Mouse (Mus musculus): ENCODE data around the gene Cd24a. TPM values are rescaled to one million over a fixed set of nuclear protein-coding genes. Genes with fewer than 3 reads are reported as not detected.

The Cd24a gene
- polyA plus RNA-seq (2015; fragmentation: Nextera tagmentation; extraction: Ambion mirVana) = 138 and 165 TPM in 2 replicates

GRCm38 (mm10) chr10:43577997-43578331, at the start of gene Cd24a:
Gene Cd24a, plus strand, starts transcription at chr10:43578284.
- Histone ChIP-seq H3K9ac (ENCODE audit: low read depth, low read length) (peak within 1 kb of the TSS; percentile 86), H3K27ac (ENCODE audit: low read length) (peak within 1 kb of the TSS; percentile 96), H3K36me3 (ENCODE audit: control insufficient read depth, insufficient read depth, low read length) (0 out of 2 replicates have a peak, but pooled peaks cover 1% of the 10 kb centered on the region), H3K4me1 (ENCODE audit: control insufficient read depth, insufficient read depth, low read length) (peaks cover 8% of the 10 kb centered on the region; the same call in 1 of the 2 replicates), H3K4me3 (ENCODE audit: low read length) (peak within 1 kb of the TSS; percentile 72), H3K27me3 (replicated peaks; ENCODE audit: control insufficient read depth, insufficient read depth, low read length) (no peaks in the 10 kb centered on the region), H3K9me3 (ENCODE audit: control insufficient read depth, low read length) (no peaks in the 10 kb centered on the region), H3K4me2 (ENCODE audit: low read depth, low read length) (peak within 1 kb of the TSS; percentile 93)
- 2% methylated on average over 6 of the region's 6 CpGs for WGBS
- no peak for ATAC-seq

DNA sequence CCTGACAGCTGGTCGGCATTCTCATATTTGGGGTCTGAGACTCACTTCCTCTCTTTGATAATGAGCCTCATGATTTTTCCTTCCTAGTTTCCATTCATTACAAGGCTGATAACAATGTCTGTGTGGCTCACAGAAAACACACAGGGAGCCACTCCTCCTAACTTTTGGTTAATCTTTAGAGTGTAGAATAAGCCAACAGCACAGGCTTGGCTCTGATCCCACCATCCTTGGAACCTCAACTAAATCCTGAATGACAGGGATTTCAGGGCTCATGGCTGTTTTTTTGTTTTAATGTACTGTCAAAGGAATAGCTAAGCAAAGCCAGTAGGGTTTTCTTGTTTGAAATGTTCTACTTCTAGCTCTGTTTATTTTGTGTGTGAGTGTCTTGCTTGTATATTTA, 43.7 kb upstream of the Cd24a start:
- peaks cover 8% of the 10 kb centered on the region; the same call in 1 of the 2 replicates for H3K4me1 ChIP-seq (ENCODE audit: control insufficient read depth, insufficient read depth, low read length)
- no peak for ATAC-seq
- WGBS = 59% methylated on average over 1 of the region's 1 CpGs
- H3K9me3 ChIP-seq (ENCODE audit: control insufficient read depth, low read length) = no peaks in the 10 kb centered on the region
- no peak overlapping the region for H3K4me3 ChIP-seq (ENCODE audit: low read length)
- no peak overlapping the region for H3K9ac ChIP-seq (ENCODE audit: low read depth, low read length)
- H3K4me2 ChIP-seq (ENCODE audit: low read depth, low read length) = no peak overlapping the region
- peaks cover 11% of the 10 kb centered on the region; the same call in 1 of the 2 replicates for H3K36me3 ChIP-seq (ENCODE audit: control insufficient read depth, insufficient read depth, low read length)
- no peaks in the 10 kb centered on the region for H3K27me3 ChIP-seq (replicated peaks; ENCODE audit: control insufficient read depth, insufficient read depth, low read length)
- no peak overlapping the region for H3K27ac ChIP-seq (ENCODE audit: low read length)

- no peaks in the 10 kb centered on the region for H3K9me3 ChIP-seq (ENCODE audit: control insufficient read depth, low read length)
- WGBS = 88% methylated on average over 7 of the region's 7 CpGs
- no peak overlapping the region for H3K9ac ChIP-seq (ENCODE audit: low read depth, low read length)
- peaks cover 15% of the 10 kb centered on the region for H3K4me1 ChIP-seq (ENCODE audit: control insufficient read depth, insufficient read depth, low read length)
- H3K27me3 ChIP-seq (replicated peaks; ENCODE audit: control insufficient read depth, insufficient read depth, low read length) = no peaks in the 10 kb centered on the region
- ATAC-seq = no peak
- 0 out of 2 replicates have a peak, but pooled peaks cover 3% of the 10 kb centered on the region for H3K36me3 ChIP-seq (ENCODE audit: control insufficient read depth, insufficient read depth, low read length)
- H3K4me2 ChIP-seq (ENCODE audit: low read depth, low read length) = no peak overlapping the region
- no peak overlapping the region for H3K4me3 ChIP-seq (ENCODE audit: low read length)
- H3K27ac ChIP-seq (ENCODE audit: low read length) = peak overlapping the region; percentile 3; the same call in 1 of the 2 replicates
Observed at GRCm38 (mm10) chr10:43537652-43538051, 40.4 kb upstream of the Cd24a start.

- 80% methylated on average over 5 of the region's 5 CpGs for WGBS
- ATAC-seq = no peak
- Histone ChIP-seq H3K9ac (ENCODE audit: low read depth, low read length) (no peak overlapping the region), H3K4me3 (ENCODE audit: low read length) (no peak overlapping the region), H3K9me3 (ENCODE audit: control insufficient read depth, low read length) (no peaks in the 10 kb centered on the region), H3K4me1 (ENCODE audit: control insufficient read depth, insufficient read depth, low read length) (peaks cover 15% of the 10 kb centered on the region), H3K36me3 (ENCODE audit: control insufficient read depth, insufficient read depth, low read length) (0 out of 2 replicates have a peak, but pooled peaks cover 3% of the 10 kb centered on the region), H3K27ac (ENCODE audit: low read length) (no peak overlapping the region), H3K27me3 (replicated peaks; ENCODE audit: control insufficient read depth, insufficient read depth, low read length) (no peaks in the 10 kb centered on the region), H3K4me2 (ENCODE audit: low read depth, low read length) (no peak overlapping the region)
Observed at GRCm38 (mm10) chr10:43538831-43539230, 39.3 kb upstream of the Cd24a start.

DNA sequence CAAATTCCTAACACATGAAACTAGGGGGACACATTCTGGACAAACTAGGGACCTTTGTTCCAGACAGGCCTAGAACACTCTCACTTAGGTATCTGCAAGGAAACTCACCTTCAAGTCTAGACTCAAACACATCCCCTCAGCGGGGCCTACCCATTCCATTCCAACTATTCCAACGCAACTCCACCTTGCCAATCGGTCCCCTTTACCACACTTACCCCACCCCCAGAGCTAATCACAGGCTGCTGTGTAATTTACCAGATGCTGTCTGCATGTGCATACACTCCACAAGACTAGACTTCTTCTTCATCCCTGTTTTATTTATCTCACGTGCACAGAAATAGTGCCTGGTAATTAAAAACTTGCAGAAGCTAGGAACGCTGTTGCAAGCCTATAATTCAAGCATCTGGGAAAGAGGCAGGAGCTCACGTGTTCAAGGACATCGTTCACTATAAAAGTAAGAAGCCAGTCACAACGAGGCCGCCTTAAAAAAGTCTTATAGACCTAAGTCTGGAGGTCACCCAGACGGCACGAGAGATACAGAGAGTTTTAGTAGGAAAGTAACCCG, 38.3 kb upstream of the Cd24a start:
- peak overlapping the region; percentile 73 for H3K4me2 ChIP-seq (ENCODE audit: low read depth, low read length)
- H3K9me3 ChIP-seq (ENCODE audit: control insufficient read depth, low read length) = no peaks in the 10 kb centered on the region
- H3K27me3 ChIP-seq (replicated peaks; ENCODE audit: control insufficient read depth, insufficient read depth, low read length) = no peaks in the 10 kb centered on the region
- peak overlapping the region; percentile 82 for H3K27ac ChIP-seq (ENCODE audit: low read length)
- peaks cover 15% of the 10 kb centered on the region for H3K4me1 ChIP-seq (ENCODE audit: control insufficient read depth, insufficient read depth, low read length)
- peak overlapping the region; percentile 86 for H3K4me3 ChIP-seq (ENCODE audit: low read length)
- peak overlapping the region; percentile 96 for H3K9ac ChIP-seq (ENCODE audit: low read depth, low read length)
- no peak for ATAC-seq
- 0 out of 2 replicates have a peak, but pooled peaks cover 3% of the 10 kb centered on the region for H3K36me3 ChIP-seq (ENCODE audit: control insufficient read depth, insufficient read depth, low read length)
- 14% methylated on average over 12 of the region's 12 CpGs for WGBS

GRCm38 (mm10) chr10:43540442-43541152, 37.5 kb upstream of the Cd24a start, which contains the start of gene 1700021F05Rik:
Gene 1700021F05Rik, minus strand, starts transcription at chr10:43540994.
- H3K4me3 ChIP-seq (ENCODE audit: low read length) = peak within 1 kb of the TSS; percentile 86

DNA sequence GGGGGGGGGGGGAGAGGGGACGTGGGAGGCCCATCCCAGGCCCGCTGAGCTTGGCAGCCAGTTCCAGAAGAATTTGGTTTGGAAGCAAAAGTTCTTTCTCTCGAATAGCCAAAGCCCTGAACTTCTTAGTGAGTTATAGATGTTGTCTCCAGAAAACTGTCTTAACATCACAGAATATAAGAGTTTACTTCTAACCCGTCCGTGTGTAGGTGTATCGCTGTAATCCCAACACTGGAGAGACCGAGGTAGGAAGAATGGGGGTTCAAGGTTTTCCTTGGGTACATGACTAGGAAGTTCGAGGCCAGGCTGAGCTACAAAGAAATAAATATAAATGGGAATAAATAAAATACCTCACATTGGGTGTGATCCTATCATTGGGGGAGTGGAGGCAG, 36.9 kb upstream of the Cd24a start:
- ATAC-seq = peak; percentile 14
- no peak overlapping the region for H3K27ac ChIP-seq (ENCODE audit: low read length)
- H3K4me1 ChIP-seq (ENCODE audit: control insufficient read depth, insufficient read depth, low read length) = peaks cover 15% of the 10 kb centered on the region
- H3K4me2 ChIP-seq (ENCODE audit: low read depth, low read length) = peak overlapping the region; percentile 73
- no peaks in the 10 kb centered on the region for H3K9me3 ChIP-seq (ENCODE audit: control insufficient read depth, low read length)
- WGBS = 41% methylated on average over 8 of the region's 8 CpGs
- H3K27me3 ChIP-seq (replicated peaks; ENCODE audit: control insufficient read depth, insufficient read depth, low read length) = no peaks in the 10 kb centered on the region
- H3K4me3 ChIP-seq (ENCODE audit: low read length) = peak overlapping the region; percentile 86
- no peak overlapping the region; the same call in 1 of the 2 replicates for H3K9ac ChIP-seq (ENCODE audit: low read depth, low read length)
- H3K36me3 ChIP-seq (ENCODE audit: control insufficient read depth, insufficient read depth, low read length) = no peaks in the 10 kb centered on the region

More at GRCm38 (mm10) chr10:43540442-43541152, 37.5 kb upstream of the Cd24a start, which contains the start of gene 1700021F05Rik:
- H3K27ac ChIP-seq (ENCODE audit: low read length) = peak within 1 kb of the TSS; percentile 82
- H3K4me2 ChIP-seq (ENCODE audit: low read depth, low read length) = peak within 1 kb of the TSS; percentile 73
- H3K9me3 ChIP-seq (ENCODE audit: control insufficient read depth, low read length) = no peaks in the 10 kb centered on the region
- H3K36me3 ChIP-seq (ENCODE audit: control insufficient read depth, insufficient read depth, low read length) = no peaks in the 10 kb centered on the region
- peaks cover 15% of the 10 kb centered on the region for H3K4me1 ChIP-seq (ENCODE audit: control insufficient read depth, insufficient read depth, low read length)
- WGBS = 0% methylated on average over 52 of the region's 56 CpGs
- peak within 1 kb of the TSS; percentile 96 for H3K9ac ChIP-seq (ENCODE audit: low read depth, low read length)
- ATAC-seq = peak; percentile 99
- H3K27me3 ChIP-seq (replicated peaks; ENCODE audit: control insufficient read depth, insufficient read depth, low read length) = no peaks in the 10 kb centered on the region

DNA sequence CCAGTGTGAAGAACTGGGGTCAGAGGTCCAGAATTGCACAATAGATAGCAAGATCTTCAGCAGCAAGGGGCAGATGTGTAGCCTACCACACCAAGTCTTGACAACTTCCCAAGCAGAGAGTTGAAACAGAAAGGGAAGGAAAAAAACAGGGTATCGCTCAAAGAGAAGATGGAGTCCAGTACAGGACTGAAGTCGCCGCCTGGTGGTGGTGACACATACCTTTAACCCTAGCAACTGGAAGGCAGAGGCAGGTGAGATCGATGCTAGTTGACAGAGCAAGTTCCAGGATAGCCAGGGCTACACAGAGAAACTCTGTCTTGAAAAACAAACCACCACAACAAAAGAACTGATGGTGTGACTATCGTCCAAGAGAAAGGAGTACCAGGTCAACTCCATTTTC, 28.7 kb upstream of the Cd24a start:
- no peaks in the 10 kb centered on the region for H3K4me1 ChIP-seq (ENCODE audit: control insufficient read depth, insufficient read depth, low read length)
- no peak for ATAC-seq
- no peaks in the 10 kb centered on the region for H3K9me3 ChIP-seq (ENCODE audit: control insufficient read depth, low read length)
- H3K36me3 ChIP-seq (ENCODE audit: control insufficient read depth, insufficient read depth, low read length) = no peaks in the 10 kb centered on the region
- no peak overlapping the region for H3K27ac ChIP-seq (ENCODE audit: low read length)
- no peak overlapping the region for H3K4me2 ChIP-seq (ENCODE audit: low read depth, low read length)
- H3K27me3 ChIP-seq (replicated peaks; ENCODE audit: control insufficient read depth, insufficient read depth, low read length) = no peaks in the 10 kb centered on the region
- WGBS = 57% methylated on average over 5 of the region's 5 CpGs
- no peak overlapping the region for H3K9ac ChIP-seq (ENCODE audit: low read depth, low read length)
- H3K4me3 ChIP-seq (ENCODE audit: low read length) = no peak overlapping the region

- H3K9me3 ChIP-seq (ENCODE audit: control insufficient read depth, low read length) = no peaks in the 10 kb centered on the region
- H3K36me3 ChIP-seq (ENCODE audit: control insufficient read depth, insufficient read depth, low read length) = no peaks in the 10 kb centered on the region
- no peak overlapping the region for H3K27ac ChIP-seq (ENCODE audit: low read length)
- no peak overlapping the region for H3K4me2 ChIP-seq (ENCODE audit: low read depth, low read length)
- H3K27me3 ChIP-seq (replicated peaks; ENCODE audit: control insufficient read depth, insufficient read depth, low read length) = no peaks in the 10 kb centered on the region
- H3K9ac ChIP-seq (ENCODE audit: low read depth, low read length) = no peak overlapping the region
- no peak for ATAC-seq
- no peak overlapping the region for H3K4me3 ChIP-seq (ENCODE audit: low read length)
- H3K4me1 ChIP-seq (ENCODE audit: control insufficient read depth, insufficient read depth, low read length) = no peaks in the 10 kb centered on the region
- WGBS = 47% methylated on average over 3 of the region's 3 CpGs
Observed at GRCm38 (mm10) chr10:43550923-43551322, 27.2 kb upstream of the Cd24a start.
